Mouse (Mus musculus): ENCODE measurements around the gene Cnn2. TPM values are rescaled to one million over a fixed set of nuclear protein-coding genes. Genes with fewer than 3 reads are reported as not detected.

Cnn2 gene
- polyA plus RNA-seq, 1 experiment: 297 TPM

DNA sequence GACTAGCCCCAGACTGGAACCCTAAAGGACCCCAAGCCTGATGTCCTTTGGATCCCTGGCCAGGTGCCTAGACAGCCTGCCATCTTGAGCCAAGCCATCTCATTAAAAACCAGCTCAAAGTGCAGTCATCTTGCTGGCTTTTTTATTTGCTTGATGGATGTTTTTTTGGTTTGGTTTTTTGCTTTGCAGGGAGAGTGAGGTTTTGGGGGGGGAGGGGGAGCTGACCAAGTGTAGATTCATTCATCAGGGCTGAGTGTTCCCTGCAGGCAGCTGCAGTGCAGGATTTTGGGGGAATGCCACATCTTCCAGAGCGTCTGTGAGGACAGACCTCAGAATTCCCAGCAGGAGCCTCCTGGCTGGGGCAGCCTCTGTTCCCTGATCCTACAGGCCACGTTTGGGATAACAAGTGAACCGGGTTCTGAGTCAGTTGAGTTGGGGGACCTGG lies 19.2 kb upstream of the Cnn2 start:
- Histone ChIP-seq H3K4me1 (ENCODE audit: control insufficient read depth, insufficient read depth, insufficient read length) (no peaks in the 10 kb centered on the region; the same call in 1 of the 2 replicates), H3K36me3 (ENCODE audit: control insufficient read depth, insufficient read depth, low read length) (peaks cover 34% of the 10 kb centered on the region), H3K27ac (ENCODE audit: insufficient read depth, low read length) (no peak overlapping the region), H3K27me3 (ENCODE audit: control insufficient read depth, insufficient read depth, low read length) (peaks cover 10% of the 10 kb centered on the region), H3K4me3 (ENCODE audit: extremely low read depth, insufficient read depth, insufficient read length) (no peak overlapping the region)
- DNase-seq (ENCODE audit: low read depth in 1 of 2, low spot score in 2 of 2): no peak
- no peak for TF ChIP-seq CTCF (IDR thresholded peaks at IDR 0.05; ENCODE audit: extremely low read depth, insufficient read depth, insufficient read length, insufficient replicate concordance)
- no peak for TF ChIP-seq POLR2A (IDR thresholded peaks at IDR 0.05; ENCODE audit: low read depth, low read length)
- 65% methylated on average over 3 of the region's 3 CpGs for WGBS

DNA sequence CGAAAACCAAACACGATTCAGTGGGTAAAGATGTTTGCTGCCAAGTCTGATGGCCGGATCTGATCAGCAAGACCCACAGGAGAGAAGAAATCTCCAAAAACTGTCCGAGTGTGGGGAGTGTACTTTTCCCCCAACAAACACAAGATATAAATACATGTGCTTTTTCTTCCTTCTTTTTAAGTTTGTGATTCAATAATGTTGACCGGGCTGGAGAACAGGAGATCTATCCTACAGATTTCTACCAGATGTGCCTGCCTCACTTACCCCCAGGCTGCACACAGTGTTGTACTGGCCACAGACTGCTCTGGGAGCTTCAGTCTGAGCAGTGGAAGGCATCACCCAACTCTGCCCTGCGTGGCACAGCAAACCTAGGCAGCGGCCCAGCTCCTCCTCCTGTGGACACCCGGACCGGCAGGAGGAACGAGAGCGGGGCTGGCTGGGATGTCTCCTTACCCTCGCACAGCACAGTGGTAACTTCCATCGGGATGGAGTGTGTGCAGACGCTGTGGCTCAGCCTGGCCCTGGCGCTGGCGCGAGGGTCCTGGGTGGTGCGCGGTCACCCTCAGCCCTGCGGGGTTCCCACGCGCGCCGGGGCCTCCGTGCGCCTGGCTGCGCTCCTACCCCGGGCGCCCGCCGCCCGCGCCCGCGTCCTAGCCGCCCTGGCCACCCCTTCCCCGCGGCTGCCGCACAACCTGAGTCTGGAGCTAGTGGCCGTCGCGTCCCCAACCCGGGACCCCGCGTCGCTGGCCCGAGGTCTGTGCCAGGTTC lies 17.8 kb upstream of the Cnn2 start, which contains the start of gene Grin3b:
TSS of gene Grin3b (plus strand) at position 301 of the 768 bp plus-strand sequence.
- Histone ChIP-seq H3K36me3 (ENCODE audit: control insufficient read depth, insufficient read depth, low read length) (peaks cover 29% of the 10 kb centered on the region), H3K27me3 (ENCODE audit: control insufficient read depth, insufficient read depth, low read length) (peaks cover 10% of the 10 kb centered on the region), H3K4me3 (ENCODE audit: extremely low read depth, insufficient read depth, insufficient read length) (no peak within 1 kb of the TSS), H3K4me1 (ENCODE audit: control insufficient read depth, insufficient read depth, insufficient read length) (no peaks in the 10 kb centered on the region; the same call in 1 of the 2 replicates), H3K27ac (ENCODE audit: insufficient read depth, low read length) (no peak within 1 kb of the TSS)
- TF ChIP-seq POLR2A (IDR thresholded peaks at IDR 0.05; ENCODE audit: low read depth, low read length): no peak
- TF ChIP-seq CTCF (IDR thresholded peaks at IDR 0.05; ENCODE audit: extremely low read depth, insufficient read depth, insufficient read length, insufficient replicate concordance): no peak
- WGBS: 7% methylated on average over 44 of the region's 47 CpGs
- DNase-seq (ENCODE audit: low read depth in 1 of 2, low spot score in 2 of 2): no peak

DNA sequence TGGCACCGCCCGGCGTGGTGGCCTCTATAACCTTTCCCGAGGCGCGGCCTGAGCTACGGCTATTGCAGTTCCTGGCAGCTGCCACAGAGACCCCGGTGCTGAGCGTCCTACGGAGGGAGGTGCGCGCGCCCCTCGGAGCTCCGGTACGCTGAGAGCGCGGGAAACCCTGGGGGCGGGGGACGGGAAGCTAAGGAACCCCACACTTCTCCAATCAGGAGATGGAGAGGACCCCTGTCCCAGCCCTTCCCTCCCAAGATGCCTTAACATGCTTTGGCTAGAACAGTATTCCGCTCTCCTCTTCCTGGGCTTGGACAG lies 17.2 kb upstream of the Cnn2 start:
- H3K27me3 ChIP-seq (ENCODE audit: control insufficient read depth, insufficient read depth, low read length): peaks cover 10% of the 10 kb centered on the region
- WGBS: 9% methylated on average over 21 of the region's 21 CpGs
- no peak for DNase-seq (ENCODE audit: low read depth in 1 of 2, low spot score in 2 of 2)
- H3K4me1 ChIP-seq (ENCODE audit: control insufficient read depth, insufficient read depth, insufficient read length): no peaks in the 10 kb centered on the region; the same call in 1 of the 2 replicates
- no peak overlapping the region for H3K4me3 ChIP-seq (ENCODE audit: extremely low read depth, insufficient read depth, insufficient read length)
- TF ChIP-seq POLR2A (IDR thresholded peaks at IDR 0.05; ENCODE audit: low read depth, low read length): no peak
- no peak for TF ChIP-seq CTCF (IDR thresholded peaks at IDR 0.05; ENCODE audit: extremely low read depth, insufficient read depth, insufficient read length, insufficient replicate concordance)
- H3K27ac ChIP-seq (ENCODE audit: insufficient read depth, low read length): no peak overlapping the region
- H3K36me3 ChIP-seq (ENCODE audit: control insufficient read depth, insufficient read depth, low read length): peaks cover 30% of the 10 kb centered on the region

DNA sequence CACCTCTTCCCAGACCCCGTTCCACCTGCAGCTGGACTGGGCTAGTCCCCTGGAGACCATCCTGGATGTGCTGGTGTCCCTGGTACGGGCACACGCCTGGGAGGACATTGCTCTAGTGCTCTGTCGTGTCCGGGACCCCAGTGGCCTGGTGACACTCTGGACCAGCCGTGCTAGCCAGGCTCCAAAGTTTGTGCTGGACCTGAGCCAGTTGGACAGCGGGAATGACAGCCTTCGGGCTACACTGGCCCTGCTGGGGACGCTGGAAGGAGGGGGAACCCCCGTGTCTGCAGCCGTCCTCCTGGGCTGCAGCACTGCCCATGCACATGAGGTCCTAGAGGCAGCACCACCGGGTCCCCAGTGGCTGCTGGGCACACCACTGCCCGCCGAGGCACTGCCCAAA lies 15.6 kb upstream of the Cnn2 start:
- H3K4me3 ChIP-seq (ENCODE audit: extremely low read depth, insufficient read depth, insufficient read length): no peak overlapping the region
- 77% methylated on average over 14 of the region's 14 CpGs for WGBS
- TF ChIP-seq POLR2A (IDR thresholded peaks at IDR 0.05; ENCODE audit: low read depth, low read length) (no peak), CTCF (IDR thresholded peaks at IDR 0.05; ENCODE audit: extremely low read depth, insufficient read depth, insufficient read length, insufficient replicate concordance) (no peak)
- H3K4me1 ChIP-seq (ENCODE audit: control insufficient read depth, insufficient read depth, insufficient read length): no peaks in the 10 kb centered on the region; the same call in 1 of the 2 replicates
- no peak for DNase-seq (ENCODE audit: low read depth in 1 of 2, low spot score in 2 of 2)
- peaks cover 31% of the 10 kb centered on the region for H3K36me3 ChIP-seq (ENCODE audit: control insufficient read depth, insufficient read depth, low read length)
- no peak overlapping the region for H3K27ac ChIP-seq (ENCODE audit: insufficient read depth, low read length)
- H3K27me3 ChIP-seq (ENCODE audit: control insufficient read depth, insufficient read depth, low read length): peaks cover 10% of the 10 kb centered on the region

DNA sequence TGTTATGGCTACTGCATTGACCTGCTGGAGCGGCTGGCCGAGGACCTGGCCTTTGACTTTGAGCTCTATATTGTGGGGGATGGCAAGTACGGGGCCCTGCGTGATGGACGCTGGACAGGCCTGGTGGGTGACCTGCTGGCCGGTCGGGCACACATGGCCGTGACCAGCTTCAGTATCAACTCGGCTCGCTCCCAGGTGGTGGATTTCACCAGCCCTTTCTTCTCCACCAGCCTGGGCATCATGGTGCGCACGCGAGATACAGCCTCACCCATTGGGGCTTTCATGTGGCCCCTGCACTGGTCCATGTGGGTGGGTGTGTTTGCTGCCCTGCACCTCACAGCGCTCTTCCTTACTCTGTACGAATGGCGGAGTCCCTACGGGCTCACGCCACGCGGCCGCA lies 14.3 kb upstream of the Cnn2 start:
- TF ChIP-seq POLR2A (IDR thresholded peaks at IDR 0.05; ENCODE audit: low read depth, low read length) (no peak), CTCF (IDR thresholded peaks at IDR 0.05; ENCODE audit: extremely low read depth, insufficient read depth, insufficient read length, insufficient replicate concordance) (no peak)
- H3K36me3 ChIP-seq (ENCODE audit: control insufficient read depth, insufficient read depth, low read length): peaks cover 36% of the 10 kb centered on the region

DNA sequence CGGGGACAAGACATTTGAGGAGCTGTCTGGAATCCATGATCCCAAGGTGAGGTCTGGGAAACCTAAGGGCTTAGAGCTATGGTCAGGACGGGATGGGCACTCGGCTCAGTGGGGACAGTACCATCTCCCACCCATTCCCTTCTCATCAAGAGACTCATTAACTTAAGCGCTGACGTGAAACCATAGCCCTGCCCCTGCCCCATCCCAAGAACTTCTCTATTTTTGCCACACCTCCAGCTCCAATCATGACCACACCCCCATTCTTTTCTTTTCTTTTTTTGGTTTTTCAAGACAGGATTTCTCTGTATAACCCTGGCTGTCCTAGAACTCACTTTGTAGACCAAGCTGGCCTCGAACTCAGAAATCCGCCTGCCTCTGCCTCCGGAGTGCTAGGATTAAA lies 13.7 kb upstream of the Cnn2 start:
- no peaks in the 10 kb centered on the region; the same call in 1 of the 2 replicates for H3K4me1 ChIP-seq (ENCODE audit: control insufficient read depth, insufficient read depth, insufficient read length)
- no peak overlapping the region for H3K27ac ChIP-seq (ENCODE audit: insufficient read depth, low read length)

More for the DNA sequence above, 14.3 kb upstream of the Cnn2 start:
- WGBS: 93% methylated on average over 21 of the region's 21 CpGs
- H3K4me1 ChIP-seq (ENCODE audit: control insufficient read depth, insufficient read depth, insufficient read length): no peaks in the 10 kb centered on the region; the same call in 1 of the 2 replicates
- no peak for DNase-seq (ENCODE audit: low read depth in 1 of 2, low spot score in 2 of 2)
- no peak overlapping the region for H3K4me3 ChIP-seq (ENCODE audit: extremely low read depth, insufficient read depth, insufficient read length)
- peaks cover 10% of the 10 kb centered on the region for H3K27me3 ChIP-seq (ENCODE audit: control insufficient read depth, insufficient read depth, low read length)
- no peak overlapping the region for H3K27ac ChIP-seq (ENCODE audit: insufficient read depth, low read length)

More for the DNA sequence above, 13.7 kb upstream of the Cnn2 start:
- DNase-seq (ENCODE audit: low read depth in 1 of 2, low spot score in 2 of 2): no peak
- no peak overlapping the region for H3K4me3 ChIP-seq (ENCODE audit: extremely low read depth, insufficient read depth, insufficient read length)
- TF ChIP-seq CTCF (IDR thresholded peaks at IDR 0.05; ENCODE audit: extremely low read depth, insufficient read depth, insufficient read length, insufficient replicate concordance): no peak
- no peak for TF ChIP-seq POLR2A (IDR thresholded peaks at IDR 0.05; ENCODE audit: low read depth, low read length)
- H3K36me3 ChIP-seq (ENCODE audit: control insufficient read depth, insufficient read depth, low read length): peaks cover 40% of the 10 kb centered on the region
- peaks cover 10% of the 10 kb centered on the region for H3K27me3 ChIP-seq (ENCODE audit: control insufficient read depth, insufficient read depth, low read length)
- WGBS: 74% methylated on average over 8 of the region's 8 CpGs

Measured in spleen, adult 2 months (tissue).